Mouse (Mus musculus): ENCODE data around the gene Tmem59l.

Gene Tmem59l

GRCm38 (mm10) chr8:70507027-70507393 is 19.9 kb upstream of the Tmem59l start:
- no peak for DNase-seq (ENCODE audit: low spot score in 2 of 2)

GRCm38 (mm10) chr8:70506328-70507026 is 19.3 kb upstream of the Tmem59l start, which contains the start of gene Rex1bd:
TSS of gene Rex1bd (minus strand) at chr8:70506752.
- DNase-seq (ENCODE audit: low spot score in 2 of 2), result peak; percentile 94 to 97

GRCm38 (mm10) chr8:70505698-70506327 is 18.7 kb upstream of the Tmem59l start:
- no peak for DNase-seq (ENCODE audit: low spot score in 2 of 2)

DNA sequence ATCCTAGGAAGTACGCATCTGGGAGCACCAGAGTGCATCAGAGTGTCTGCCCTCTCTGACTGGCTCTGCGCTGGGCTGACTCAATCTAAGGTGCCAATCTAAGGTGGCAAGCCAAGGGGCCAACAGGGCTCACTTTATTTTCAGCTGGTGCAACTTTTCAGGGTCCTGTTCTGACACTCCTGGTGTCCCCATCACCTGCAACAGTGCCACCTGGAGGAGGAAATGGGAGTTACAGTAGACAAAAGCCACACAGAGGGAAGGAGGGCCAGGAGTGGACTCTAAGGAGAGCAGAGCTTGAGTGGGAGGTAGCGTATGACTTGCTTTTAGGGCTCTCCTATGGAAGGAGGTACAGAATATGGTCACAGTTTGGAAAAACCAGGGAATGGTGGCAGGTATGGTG is 17.7 kb upstream of the Tmem59l start:
- peak; percentile 83 to 93 for DNase-seq (ENCODE audit: low spot score in 2 of 2)

- DNase-seq (ENCODE audit: low spot score in 2 of 2), result peak; percentile 47 to 53
These were observed 17.1 kb upstream of the Tmem59l start for GRCm38 (mm10) chr8:70504291-70504716.

DNA sequence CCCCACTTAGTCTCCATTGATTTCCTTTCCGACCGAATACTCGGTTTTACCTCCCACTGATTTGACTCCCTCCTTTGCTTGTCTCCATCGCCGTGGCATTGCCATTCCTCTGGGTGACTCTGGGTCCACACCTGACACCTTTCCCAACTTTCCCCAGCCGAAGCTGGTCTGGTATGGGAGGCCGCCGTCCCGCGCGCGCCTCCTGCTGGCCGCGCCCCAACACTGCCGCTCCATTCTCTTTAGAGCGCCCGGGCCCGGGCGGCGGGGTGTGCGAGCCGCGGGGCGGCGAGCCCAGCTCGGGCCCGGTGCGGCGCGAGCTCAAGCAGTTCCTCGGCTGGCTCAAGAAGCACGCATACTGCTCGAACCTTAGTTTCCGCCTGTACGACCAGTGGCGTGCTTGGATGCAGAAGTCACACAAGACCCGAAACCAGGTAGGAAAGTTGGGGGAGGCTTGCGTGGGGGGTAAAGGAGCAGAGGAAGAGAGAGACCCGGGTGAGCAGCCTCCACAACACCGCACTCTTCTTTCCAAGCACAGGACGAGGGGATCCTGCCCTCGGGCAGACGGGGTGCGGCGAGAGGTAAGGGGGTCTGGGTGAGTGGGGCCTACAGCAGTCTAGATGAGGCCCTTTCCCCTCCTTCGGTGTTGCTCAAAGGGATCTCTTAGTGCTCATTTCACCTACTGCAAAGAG is 16.0 kb upstream of the Tmem59l start:
- peak in 1 of 2 experiments; percentile 50 for DNase-seq (ENCODE audit: low spot score in 2 of 2)

- no peak for DNase-seq (ENCODE audit: low spot score in 2 of 2)
These were observed 15.4 kb upstream of the Tmem59l start for GRCm38 (mm10) chr8:70502540-70502939.

- DNase-seq (ENCODE audit: low spot score in 2 of 2), result no peak
These were observed 14.8 kb upstream of the Tmem59l start for GRCm38 (mm10) chr8:70501820-70502529.

DNA sequence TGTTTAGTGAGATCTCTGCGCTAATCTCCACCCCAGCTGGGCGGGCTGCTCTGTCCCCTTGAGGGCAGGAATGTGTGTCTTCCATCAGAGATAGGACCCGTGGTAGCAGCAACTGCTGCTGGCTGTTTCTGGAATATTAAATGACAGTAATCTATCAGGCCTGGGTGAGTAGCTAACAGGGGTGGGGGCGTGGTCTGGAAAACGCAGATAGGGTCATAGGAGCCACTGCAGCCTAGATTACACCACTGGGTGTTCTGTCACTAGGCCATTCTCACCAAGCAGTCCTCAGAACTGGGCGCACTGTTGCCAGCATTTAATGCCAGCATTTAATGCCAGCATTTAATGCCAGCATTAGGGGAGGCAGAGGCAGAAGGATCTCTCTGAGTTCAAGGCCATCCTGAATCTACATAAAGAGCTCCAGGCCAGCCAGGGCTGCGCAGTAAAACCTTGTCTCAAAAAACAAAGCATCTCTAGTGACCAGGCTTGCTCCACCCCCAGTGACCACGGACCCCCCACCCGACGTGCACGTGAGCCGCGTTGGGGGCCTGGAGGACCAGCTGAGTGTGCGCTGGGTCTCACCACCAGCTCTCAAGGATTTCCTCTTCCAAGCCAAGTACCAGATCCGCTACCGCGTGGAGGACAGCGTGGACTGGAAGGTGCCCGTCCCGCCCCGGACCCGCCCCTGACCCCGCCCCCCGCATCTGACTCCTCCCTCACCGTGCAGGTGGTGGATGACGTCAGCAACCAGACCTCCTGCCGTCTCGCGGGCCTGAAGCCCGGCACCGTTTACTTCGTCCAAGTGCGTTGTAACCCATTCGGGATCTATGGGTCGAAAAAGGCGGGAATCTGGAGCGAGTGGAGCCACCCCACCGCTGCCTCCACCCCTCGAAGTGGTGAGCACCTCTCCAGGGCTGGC is 13.5 kb upstream of the Tmem59l start:
- DNase-seq (ENCODE audit: low spot score in 2 of 2), result no peak

GRCm38 (mm10) chr8:70495771-70496062 is 8.6 kb upstream of the Tmem59l start:
- DNase-seq (ENCODE audit: low spot score in 2 of 2), result no peak

DNA sequence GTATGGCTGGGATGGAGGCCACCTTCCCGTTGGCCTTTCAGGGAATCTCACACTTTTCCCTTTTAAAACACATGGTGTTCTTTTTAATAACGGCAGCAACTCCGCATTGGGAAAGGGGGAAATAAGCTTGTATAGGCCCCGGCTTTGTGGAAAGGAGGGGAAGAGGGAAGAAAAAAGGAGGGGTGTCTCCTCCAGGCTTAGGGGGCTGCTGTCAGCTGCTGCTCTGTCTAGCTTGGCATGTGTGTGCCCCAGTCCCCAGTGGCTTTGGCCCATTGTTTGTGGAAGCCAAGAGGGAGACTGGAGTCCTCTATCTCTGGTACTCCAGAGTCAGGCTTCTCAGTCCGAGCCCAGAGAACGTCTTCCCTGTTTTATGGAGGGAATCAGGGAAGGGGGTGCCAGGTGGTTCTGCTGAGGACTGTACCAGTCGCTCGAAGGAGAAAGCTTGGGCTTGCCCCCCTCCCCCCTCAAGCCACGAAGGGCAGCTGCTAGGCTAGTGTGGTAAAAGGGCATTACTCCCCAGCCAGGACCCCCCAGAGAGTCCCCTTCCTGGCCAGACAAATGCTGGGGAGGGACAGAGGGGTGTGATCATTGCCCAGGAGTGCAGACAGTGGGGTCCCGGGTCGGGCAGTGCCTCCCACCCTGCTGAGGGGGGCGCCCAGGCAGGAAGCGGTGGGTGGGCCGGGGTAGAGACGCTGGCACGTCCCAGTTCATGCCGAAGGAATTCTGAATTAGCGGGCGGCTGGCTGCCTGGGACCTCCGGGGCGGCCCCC is 8.0 kb upstream of the Tmem59l start:
- DNase-seq (ENCODE audit: low spot score in 2 of 2), result no peak

GRCm38 (mm10) chr8:70494416-70494945 is 7.3 kb upstream of the Tmem59l start:
- DNase-seq (ENCODE audit: low spot score in 2 of 2), result no peak

- DNase-seq (ENCODE audit: low spot score in 2 of 2), result no peak
These were observed 6.7 kb upstream of the Tmem59l start for GRCm38 (mm10) chr8:70493692-70494415.

- DNase-seq (ENCODE audit: low spot score in 2 of 2), result no peak
These were observed 5.8 kb upstream of the Tmem59l start, which contains the start of gene Crlf1 for GRCm38 (mm10) chr8:70492664-70493640. TSS of gene Crlf1 (plus strand) at chr8:70493158.

- no peak for DNase-seq (ENCODE audit: low spot score in 2 of 2)
These were observed 3.8 kb upstream of the Tmem59l start for GRCm38 (mm10) chr8:70490880-70491495.

- DNase-seq (ENCODE audit: low spot score in 2 of 2), result no peak
These were observed 3.1 kb upstream of the Tmem59l start for GRCm38 (mm10) chr8:70490061-70490879.

DNA sequence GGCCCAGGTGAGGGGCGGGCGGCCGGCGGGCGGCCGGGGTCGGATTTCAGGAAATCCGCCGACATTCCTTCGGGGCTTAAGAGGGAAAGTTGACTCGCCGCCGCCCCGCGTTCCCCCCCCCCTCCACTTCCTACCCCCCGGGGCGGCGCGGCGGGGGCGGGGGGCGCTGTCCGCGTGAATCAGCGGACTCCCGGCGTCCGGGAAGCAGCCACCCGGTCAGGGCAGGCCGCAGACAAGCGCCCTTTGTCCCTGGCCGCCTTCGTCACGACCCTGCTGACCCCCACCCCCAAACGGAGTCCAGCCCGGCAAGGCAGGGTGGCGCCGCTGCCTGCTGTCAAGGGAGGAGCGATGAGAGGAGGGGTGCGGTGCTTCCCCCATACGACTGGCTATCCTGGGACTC is 2.4 kb upstream of the Tmem59l start:
- DNase-seq (ENCODE audit: low spot score in 2 of 2), result no peak
